Mouse (Mus musculus) embryonic facial prominence, embryonic 12.5 days (tissue): ENCODE results near the gene Pappa2. TPM values are rescaled to one million over a fixed set of nuclear protein-coding genes. Genes with fewer than 3 reads are reported as not detected.

ENCODE experiments used
- ATAC-seq: fragments of 200-750 bp; cut with Nextera tagmentation; 2 replicates; pipeline ENCODE4 v1.8.0; 2017; ENCODE audit not compliant: insufficient number of reproducible peaks, insufficient read depth, low FRiP score, low TSS enrichment
- H3K27ac ChIP-seq: fragments of 300-500 bp; sonication (generic); 2 replicates; pipeline ENCODE4 v1.5.1; 2016; ENCODE audit warnings: mild to moderate bottlenecking
- H3K27me3 ChIP-seq: fragments of 300-500 bp; sonication (generic); 2 replicates; pipeline ENCODE4 v1.6.1; 2016; ENCODE audit warnings: mild to moderate bottlenecking, moderate library complexity
- H3K36me3 ChIP-seq: fragments of 300-500 bp; sonication (generic); 2 replicates; pipeline ENCODE4 v1.6.1; 2016; ENCODE audit warnings: mild to moderate bottlenecking
- H3K4me1 ChIP-seq: fragments of 300-500 bp; sonication (generic); 2 replicates; pipeline ENCODE4 v1.6.1; 2016
- H3K4me2 ChIP-seq: fragments of 300-500 bp; sonication (generic); replicated peaks from 2 replicates; pipeline ENCODE4 v1.6.1; 2016; ENCODE audit warnings: mild to moderate bottlenecking, moderate library complexity
- H3K4me3 ChIP-seq: fragments of 300-500 bp; sonication (generic); 2 replicates; pipeline ENCODE4 v1.5.1; 2016; ENCODE audit warnings: mild to moderate bottlenecking
- H3K9ac ChIP-seq: fragments of 300-500 bp; sonication (generic); 2 replicates; pipeline ENCODE4 v1.6.1; 2016; ENCODE audit warnings: mild to moderate bottlenecking, moderate library complexity
- H3K9me3 ChIP-seq: fragments of 300-500 bp; sonication (generic); 2 replicates; pipeline ENCODE4 v1.6.1; 2016; ENCODE audit warnings: mild to moderate bottlenecking, moderate library complexity
- WGBS: fragments of 180-500 bp; shearing (Covaris S2); methylation state at CpG from one replicate; pipeline ENCODE4 v1.1.7; 2016; 5-methylcytosine and 5-hydroxymethylcytosine counted together
- polyA plus RNA-seq: library from polyadenylated mRNA; unstranded; fragments of >200 nt; fragmentation: Nextera tagmentation; extraction: Ambion mirVana; gene quantifications from 2 replicates; pipeline ENCODE4 v1.2.1, GENCODE M21; 2016

Gene Pappa2
- polyA plus RNA-seq, 1 experiment from 2014 or later = 2.1 TPM

- no peaks in the 10 kb centered on the region for H3K9me3 ChIP-seq
- H3K9ac ChIP-seq = no peak overlapping the region
- no peak for ATAC-seq
- H3K27ac ChIP-seq = no peak overlapping the region
- H3K27me3 ChIP-seq = no peaks in the 10 kb centered on the region
- H3K4me1 ChIP-seq = no peaks in the 10 kb centered on the region
- H3K4me3 ChIP-seq = no peak overlapping the region
- WGBS = 82% methylated on average over 4 of the region's 4 CpGs
- no peaks in the 10 kb centered on the region for H3K36me3 ChIP-seq
- no peak overlapping the region for H3K4me2 ChIP-seq
Measured at GRCm38 (mm10) chr1:158837151-158837550, 143.1 kb downstream of the Pappa2 start.

DNA sequence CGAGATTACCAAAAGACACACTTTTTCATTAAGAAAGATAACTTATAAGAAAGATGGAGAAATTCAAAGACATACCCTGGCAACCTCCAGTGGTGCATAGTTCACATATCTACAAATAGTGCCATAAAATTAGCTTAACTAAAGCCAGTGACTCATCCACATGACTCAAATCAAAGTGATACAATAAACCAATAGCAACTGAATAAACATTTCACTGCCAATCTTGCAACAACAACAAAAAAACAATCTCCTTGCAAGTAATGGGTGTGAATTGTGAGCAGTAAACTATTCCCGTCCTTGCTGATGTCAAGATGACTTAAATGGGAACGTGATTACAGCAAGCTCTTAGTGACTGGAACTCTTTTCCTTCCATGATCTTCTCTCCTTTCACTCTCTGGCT, 150.1 kb downstream of the Pappa2 start:
- WGBS = 78% methylated on average over 3 of the region's 3 CpGs
- Histone ChIP-seq H3K27me3 (no peaks in the 10 kb centered on the region), H3K36me3 (no peaks in the 10 kb centered on the region), H3K4me2 (no peak overlapping the region), H3K4me1 (no peaks in the 10 kb centered on the region), H3K27ac (no peak overlapping the region), H3K9me3 (no peaks in the 10 kb centered on the region), H3K4me3 (no peak overlapping the region), H3K9ac (no peak overlapping the region)
- no peak for ATAC-seq

DNA sequence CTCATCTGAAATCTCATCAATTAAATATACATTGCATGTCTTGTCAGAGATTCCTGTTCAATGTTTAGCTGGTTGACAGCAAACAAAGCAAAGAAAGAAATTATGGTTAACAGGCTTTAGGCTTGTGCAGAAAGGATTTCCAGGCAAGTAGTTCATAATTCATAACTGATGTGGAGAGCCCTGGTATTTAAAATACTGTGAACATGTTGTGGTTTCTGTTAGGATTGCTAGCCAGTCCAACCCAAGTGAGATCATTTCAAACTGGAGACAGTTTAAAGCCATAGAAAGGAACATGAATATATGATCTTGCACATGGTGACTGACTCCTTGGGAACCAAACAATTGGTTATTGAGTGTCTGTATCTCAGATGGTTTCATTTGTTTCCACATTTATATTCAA, 152.4 kb downstream of the Pappa2 start:
- Histone ChIP-seq H3K27me3 (no peaks in the 10 kb centered on the region), H3K4me3 (no peak overlapping the region), H3K4me2 (no peak overlapping the region), H3K9ac (no peak overlapping the region), H3K36me3 (no peaks in the 10 kb centered on the region), H3K27ac (no peak overlapping the region), H3K9me3 (no peaks in the 10 kb centered on the region), H3K4me1 (no peaks in the 10 kb centered on the region)
- no peak for ATAC-seq

DNA sequence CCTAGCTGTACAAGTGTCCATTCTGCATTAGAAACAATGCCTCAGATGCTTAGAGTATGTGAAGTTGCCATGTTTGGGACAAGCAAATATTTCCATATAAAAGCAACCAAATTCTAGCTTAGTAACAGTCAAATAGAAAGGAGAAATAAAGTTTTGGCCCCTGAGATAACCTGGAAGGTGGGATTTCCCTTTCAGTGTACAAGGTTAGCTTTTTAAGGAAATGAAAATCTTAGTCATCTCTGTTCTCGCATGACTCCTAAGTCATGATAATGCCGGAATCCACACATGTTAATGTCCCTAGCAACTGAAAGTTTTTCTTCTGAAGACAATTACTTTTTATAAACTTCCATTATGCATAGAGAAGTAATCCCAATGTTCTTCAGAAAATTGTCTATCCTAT, 160.6 kb downstream of the Pappa2 start:
- 91% methylated on average over 2 of the region's 2 CpGs for WGBS

DNA sequence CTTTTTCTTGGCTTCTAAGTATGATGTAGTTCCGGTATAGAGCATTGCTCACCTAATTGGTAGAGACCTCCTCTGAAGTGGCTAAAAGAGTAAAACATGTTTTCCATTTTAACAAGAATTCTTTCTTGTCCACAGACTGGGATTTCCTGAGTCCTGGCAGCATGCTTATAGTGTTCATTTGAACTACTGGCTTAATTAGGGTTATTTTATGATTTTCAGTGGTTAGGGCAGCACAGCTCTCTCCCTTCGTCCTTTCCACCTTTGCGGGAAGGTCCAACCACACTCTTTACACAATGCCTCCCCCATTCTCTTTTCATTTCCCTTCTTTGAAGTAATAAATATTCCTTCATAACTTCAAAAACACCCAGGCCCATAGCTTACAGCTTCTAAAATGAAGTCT, 163.8 kb downstream of the Pappa2 start:
- Histone ChIP-seq H3K9me3 (no peaks in the 10 kb centered on the region), H3K9ac (no peak overlapping the region), H3K4me1 (peaks cover 4% of the 10 kb centered on the region; the same call in 1 of the 2 replicates), H3K27me3 (no peaks in the 10 kb centered on the region), H3K4me2 (no peak overlapping the region), H3K36me3 (no peaks in the 10 kb centered on the region), H3K4me3 (no peak overlapping the region), H3K27ac (no peak overlapping the region)
- 69% methylated on average over 3 of the region's 3 CpGs for WGBS
- ATAC-seq = no peak

More for the DNA sequence above, 160.6 kb downstream of the Pappa2 start:
- H3K36me3 ChIP-seq = no peaks in the 10 kb centered on the region
- no peaks in the 10 kb centered on the region for H3K4me1 ChIP-seq
- H3K27ac ChIP-seq = no peak overlapping the region
- no peak overlapping the region for H3K4me3 ChIP-seq
- H3K9me3 ChIP-seq = no peaks in the 10 kb centered on the region
- no peak for ATAC-seq
- no peaks in the 10 kb centered on the region for H3K27me3 ChIP-seq
- no peak overlapping the region for H3K9ac ChIP-seq
- no peak overlapping the region for H3K4me2 ChIP-seq

DNA sequence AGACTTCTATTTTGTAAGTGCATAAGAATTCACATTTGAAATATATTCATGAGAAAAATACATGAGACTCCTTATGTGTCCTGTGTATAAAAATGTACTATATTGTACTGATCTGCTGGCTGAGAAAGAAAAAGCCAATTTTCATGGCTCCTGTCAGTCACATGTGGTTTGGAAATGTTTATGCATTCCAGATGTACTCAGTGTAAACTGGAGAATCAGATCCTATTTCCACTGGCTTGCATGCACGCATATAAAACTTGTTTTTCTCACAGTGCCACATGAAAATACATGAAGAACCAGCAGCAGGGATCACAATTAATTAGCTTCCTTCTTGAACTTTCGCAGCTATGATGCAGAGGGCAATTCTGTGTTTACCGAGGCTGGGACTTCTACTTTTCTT, 168.4 kb downstream of the Pappa2 start:
- ATAC-seq = no peak
- WGBS = 37% methylated on average over 3 of the region's 3 CpGs
- no peaks in the 10 kb centered on the region for H3K27me3 ChIP-seq

GRCm38 (mm10) chr1:158775486-158775885, 204.8 kb downstream of the Pappa2 start:
- H3K27me3 ChIP-seq = no peaks in the 10 kb centered on the region
- no peaks in the 10 kb centered on the region for H3K4me1 ChIP-seq
- 93% methylated on average over 5 of the region's 5 CpGs for WGBS
- H3K4me2 ChIP-seq = no peak overlapping the region
- H3K9ac ChIP-seq = no peak overlapping the region
- H3K9me3 ChIP-seq = no peaks in the 10 kb centered on the region
- H3K27ac ChIP-seq = no peak overlapping the region
- no peak for ATAC-seq
- H3K4me3 ChIP-seq = no peak overlapping the region
- H3K36me3 ChIP-seq = no peaks in the 10 kb centered on the region

More for the DNA sequence above, 168.4 kb downstream of the Pappa2 start:
- Histone ChIP-seq H3K9ac (no peak overlapping the region), H3K4me3 (no peak overlapping the region), H3K9me3 (no peaks in the 10 kb centered on the region), H3K36me3 (no peaks in the 10 kb centered on the region), H3K4me2 (no peak overlapping the region), H3K27ac (no peak overlapping the region), H3K4me1 (peaks cover 4% of the 10 kb centered on the region; the same call in 1 of the 2 replicates)

- Histone ChIP-seq H3K27ac (no peak overlapping the region), H3K27me3 (no peaks in the 10 kb centered on the region), H3K4me3 (no peak overlapping the region), H3K4me2 (no peak overlapping the region), H3K9me3 (no peaks in the 10 kb centered on the region), H3K36me3 (no peaks in the 10 kb centered on the region), H3K9ac (no peak overlapping the region), H3K4me1 (no peaks in the 10 kb centered on the region)
- ATAC-seq = no peak
Measured at GRCm38 (mm10) chr1:158773102-158773501, 207.2 kb downstream of the Pappa2 start.

GRCm38 (mm10) chr1:158770756-158771155, 209.5 kb downstream of the Pappa2 start:
- H3K4me1 ChIP-seq = no peaks in the 10 kb centered on the region

DNA sequence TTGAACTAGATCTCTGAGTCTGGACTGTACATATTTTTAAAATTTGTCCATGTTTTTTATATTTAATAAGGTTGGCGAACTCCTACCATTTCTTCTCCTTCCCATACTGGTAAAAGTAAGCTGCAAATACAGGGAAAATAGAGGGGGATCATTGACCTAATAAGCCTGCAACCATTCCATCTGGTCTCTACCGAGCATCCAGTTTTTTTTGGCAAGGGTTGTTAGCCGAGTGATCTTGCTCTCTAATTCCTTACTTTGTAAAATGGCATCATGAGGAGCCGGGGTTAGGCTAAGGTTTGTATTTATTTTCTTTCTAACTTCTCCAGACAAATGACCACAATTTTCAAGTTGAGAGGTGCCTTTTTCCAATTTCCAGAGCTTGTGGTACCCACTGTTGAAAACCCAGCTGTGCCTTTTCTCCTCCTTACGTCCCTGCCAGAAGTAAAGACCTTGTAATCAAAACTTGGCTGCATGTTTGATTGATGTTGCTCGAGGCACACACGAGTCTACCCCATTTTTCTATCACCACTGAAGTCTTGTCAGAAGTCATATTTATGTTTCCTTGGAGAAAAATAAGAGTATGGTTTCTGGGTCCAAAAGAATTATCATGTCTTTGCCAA, 210.1 kb downstream of the Pappa2 start:
- no peaks in the 10 kb centered on the region for H3K36me3 ChIP-seq
- 73% methylated on average over 7 of the region's 7 CpGs for WGBS
- H3K27ac ChIP-seq = no peak overlapping the region
- no peak overlapping the region for H3K4me2 ChIP-seq
- H3K27me3 ChIP-seq = no peaks in the 10 kb centered on the region
- no peak for ATAC-seq
- no peaks in the 10 kb centered on the region for H3K4me1 ChIP-seq
- no peak overlapping the region for H3K9ac ChIP-seq
- H3K9me3 ChIP-seq = no peaks in the 10 kb centered on the region
- no peak overlapping the region for H3K4me3 ChIP-seq

More at GRCm38 (mm10) chr1:158770756-158771155, 209.5 kb downstream of the Pappa2 start:
- H3K9ac ChIP-seq = no peak overlapping the region
- no peaks in the 10 kb centered on the region for H3K9me3 ChIP-seq
- no peak for ATAC-seq
- H3K27me3 ChIP-seq = no peaks in the 10 kb centered on the region
- H3K27ac ChIP-seq = no peak overlapping the region
- WGBS = 89% methylated on average over 4 of the region's 4 CpGs
- H3K4me3 ChIP-seq = no peak overlapping the region
- H3K4me2 ChIP-seq = no peak overlapping the region
- no peaks in the 10 kb centered on the region for H3K36me3 ChIP-seq

DNA sequence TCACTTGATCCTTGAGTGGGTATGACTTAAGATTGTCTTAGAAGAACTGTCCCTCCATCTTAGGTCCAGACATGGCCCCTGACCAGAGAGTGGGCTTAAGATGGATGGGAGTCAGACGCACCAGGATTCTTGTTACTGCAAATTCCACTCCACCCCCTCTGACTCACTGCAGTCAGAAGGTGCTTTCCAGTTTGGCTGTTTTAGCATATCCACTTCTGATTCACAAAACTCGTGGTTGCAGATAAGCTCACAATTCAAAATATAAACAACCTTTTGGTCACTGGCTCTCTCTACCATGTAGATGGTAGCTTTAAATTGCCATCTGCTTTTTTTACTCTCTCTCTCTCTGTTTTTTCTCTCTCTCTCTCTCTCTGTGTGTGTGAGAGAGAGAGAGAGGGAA, 214.4 kb downstream of the Pappa2 start:
- WGBS = 55% methylated on average over 2 of the region's 2 CpGs
- Histone ChIP-seq H3K9me3 (no peaks in the 10 kb centered on the region), H3K36me3 (no peaks in the 10 kb centered on the region), H3K4me3 (no peak overlapping the region), H3K4me1 (no peaks in the 10 kb centered on the region), H3K27ac (no peak overlapping the region), H3K27me3 (no peaks in the 10 kb centered on the region), H3K9ac (no peak overlapping the region), H3K4me2 (no peak overlapping the region)
- no peak for ATAC-seq

DNA sequence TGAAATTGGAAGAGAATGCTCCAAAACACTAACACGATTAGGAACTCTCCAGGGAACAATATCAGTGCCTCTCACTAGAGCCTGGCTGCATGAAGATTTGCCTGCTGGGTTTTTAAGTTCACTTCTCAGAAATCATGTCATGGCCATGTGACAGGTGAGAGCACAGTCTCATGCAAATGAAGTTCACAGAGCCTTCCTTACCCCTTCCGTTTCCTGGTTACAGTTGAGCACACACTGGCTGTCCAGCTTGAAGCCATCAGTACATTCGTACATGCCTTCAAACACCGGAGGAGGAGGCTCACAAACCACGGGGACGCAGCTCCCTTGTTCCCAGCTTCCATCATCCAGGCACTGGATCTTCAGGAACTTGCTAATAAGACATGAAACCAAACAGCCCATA, 215.6 kb downstream of the Pappa2 start:
- H3K27ac ChIP-seq = no peak overlapping the region
- no peaks in the 10 kb centered on the region for H3K36me3 ChIP-seq
- no peak overlapping the region for H3K9ac ChIP-seq
- H3K4me2 ChIP-seq = no peak overlapping the region
- H3K4me1 ChIP-seq = no peaks in the 10 kb centered on the region
- H3K27me3 ChIP-seq = no peaks in the 10 kb centered on the region
- H3K9me3 ChIP-seq = no peaks in the 10 kb centered on the region
- WGBS = 70% methylated on average over 6 of the region's 6 CpGs
- no peak for ATAC-seq
- no peak overlapping the region for H3K4me3 ChIP-seq

DNA sequence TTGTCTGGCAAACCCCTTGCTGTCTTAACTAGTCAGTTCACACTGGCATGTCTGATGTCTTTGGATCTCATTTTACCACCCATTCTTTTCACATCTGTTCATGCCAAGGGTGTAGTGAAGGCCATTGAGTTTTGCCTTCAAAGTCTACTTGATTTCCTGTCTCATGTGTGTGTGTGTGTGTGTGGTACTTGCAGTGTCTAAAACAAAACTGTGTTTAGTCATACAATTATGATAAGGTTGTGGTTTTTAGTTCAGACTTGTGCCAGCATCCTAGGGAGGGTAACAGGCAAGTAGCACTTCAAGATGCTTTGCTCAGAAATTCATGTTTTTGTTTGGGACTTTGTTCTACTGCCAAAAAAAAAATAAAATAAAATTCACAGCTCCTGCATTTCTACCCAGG, 216.1 kb downstream of the Pappa2 start:
- Histone ChIP-seq H3K36me3 (no peaks in the 10 kb centered on the region), H3K27me3 (no peaks in the 10 kb centered on the region), H3K9me3 (no peaks in the 10 kb centered on the region), H3K9ac (no peak overlapping the region), H3K4me3 (no peak overlapping the region), H3K4me1 (no peaks in the 10 kb centered on the region), H3K4me2 (no peak overlapping the region), H3K27ac (no peak overlapping the region)
- ATAC-seq = no peak
